Mouse (Mus musculus): Measurements from ENCODE around the gene Camta1. TPM values are rescaled to one million over a fixed set of nuclear protein-coding genes. Genes with fewer than 3 reads are reported as not detected.

The Camta1 gene
- polyA plus RNA-seq, 1 experiment: 19.2 TPM

- TF ChIP-seq GATA1 (IDR thresholded peaks at IDR 0.05; ENCODE audit: low read length): no peak
Measured at GRCm38 (mm10) chr4:151823963-151824362, 37.7 kb downstream of the Camta1 start.

- no peak for TF ChIP-seq GATA1 (IDR thresholded peaks at IDR 0.05; ENCODE audit: low read length)
Measured at GRCm38 (mm10) chr4:151822986-151823385, 38.7 kb downstream of the Camta1 start.

GRCm38 (mm10) chr4:151817981-151818766 lies 43.5 kb downstream of the Camta1 start:
- TF ChIP-seq GATA1 (IDR thresholded peaks at IDR 0.05; ENCODE audit: low read length): no peak

GRCm38 (mm10) chr4:151813711-151814110 lies 48.0 kb downstream of the Camta1 start:
- no peak for TF ChIP-seq GATA1 (IDR thresholded peaks at IDR 0.05; ENCODE audit: low read length)

- TF ChIP-seq GATA1 (IDR thresholded peaks at IDR 0.05; ENCODE audit: low read length): no peak
Measured at GRCm38 (mm10) chr4:151805685-151806084, 56.0 kb downstream of the Camta1 start.

- no peak for TF ChIP-seq GATA1 (IDR thresholded peaks at IDR 0.05; ENCODE audit: low read length)
Measured at GRCm38 (mm10) chr4:151805046-151805445, 56.6 kb downstream of the Camta1 start.

- no peak for TF ChIP-seq GATA1 (IDR thresholded peaks at IDR 0.05; ENCODE audit: low read length)
Measured at GRCm38 (mm10) chr4:151804208-151804607, 57.5 kb downstream of the Camta1 start.

- no peak for TF ChIP-seq GATA1 (IDR thresholded peaks at IDR 0.05; ENCODE audit: low read length)
Measured at GRCm38 (mm10) chr4:151798630-151799029, 63.0 kb downstream of the Camta1 start.

- TF ChIP-seq GATA1 (IDR thresholded peaks at IDR 0.05; ENCODE audit: low read length): no peak
Measured at GRCm38 (mm10) chr4:151793694-151794093, 68.0 kb downstream of the Camta1 start.

GRCm38 (mm10) chr4:151786946-151787705 lies 74.5 kb downstream of the Camta1 start:
- TF ChIP-seq GATA1 (IDR thresholded peaks at IDR 0.05; ENCODE audit: low read length): no peak

- no peak for TF ChIP-seq GATA1 (IDR thresholded peaks at IDR 0.05; ENCODE audit: low read length)
Measured at GRCm38 (mm10) chr4:151780511-151780910, 81.2 kb downstream of the Camta1 start.

- TF ChIP-seq GATA1 (IDR thresholded peaks at IDR 0.05; ENCODE audit: low read length): no peak
Measured at GRCm38 (mm10) chr4:151779962-151780459, 81.7 kb downstream of the Camta1 start.

- no peak for TF ChIP-seq GATA1 (IDR thresholded peaks at IDR 0.05; ENCODE audit: low read length)
Measured at GRCm38 (mm10) chr4:151778511-151778910, 83.2 kb downstream of the Camta1 start.

- TF ChIP-seq GATA1 (IDR thresholded peaks at IDR 0.05; ENCODE audit: low read length): no peak
Measured at GRCm38 (mm10) chr4:151777451-151777850, 84.2 kb downstream of the Camta1 start.

- TF ChIP-seq GATA1 (IDR thresholded peaks at IDR 0.05; ENCODE audit: low read length): no peak
Measured at GRCm38 (mm10) chr4:151775441-151775840, 86.2 kb downstream of the Camta1 start.

GRCm38 (mm10) chr4:151773651-151774050 lies 88.0 kb downstream of the Camta1 start:
- no peak for TF ChIP-seq GATA1 (IDR thresholded peaks at IDR 0.05; ENCODE audit: low read length)
